Mouse (Mus musculus) erythroblast, embryonic 14.5 days (primary cell): ENCODE results near the gene Zswim3. TPM values are rescaled to one million over a fixed set of nuclear protein-coding genes. Genes with fewer than 3 reads are reported as not detected.

ENCODE experiments used
- H3K27me3 ChIP-seq: 2 replicates; pipeline ENCODE4 v1.6.1; 2012; ENCODE audit warnings: inconsistent platforms; ENCODE audit not compliant: control insufficient read depth
- H3K36me3 ChIP-seq: 2 replicates; pipeline ENCODE4 v1.6.1; 2012; ENCODE audit warnings: mild to moderate bottlenecking, inconsistent platforms; ENCODE audit not compliant: control insufficient read depth
- H3K4me1 ChIP-seq: 2 replicates; pipeline ENCODE4 v1.6.1; 2012; ENCODE audit warnings: inconsistent platforms; ENCODE audit not compliant: control insufficient read depth
- H3K4me3 ChIP-seq: replicated peaks from 2 replicates; pipeline ENCODE3; 2012; ENCODE audit warnings: moderate library complexity, mild to moderate bottlenecking, inconsistent platforms
- H3K9me3 ChIP-seq: 2 replicates; pipeline ENCODE4 v1.6.1; 2012; ENCODE audit warnings: low read length, inconsistent platforms, mixed read lengths; ENCODE audit not compliant: control insufficient read depth
- GATA1 ChIP-seq: IDR thresholded peaks from 2 replicates; pipeline ENCODE4 v1.6.1; 2012; ENCODE audit warnings: low read length, inconsistent platforms, mixed read lengths
- TAL1 ChIP-seq: IDR thresholded peaks from 3 replicates; pipeline ENCODE4 v1.6.1; 2012; ENCODE audit warnings: low read length, inconsistent platforms, mixed read lengths
- polyA plus RNA-seq: library from polyadenylated mRNA; stranded (reverse); fragments of >175 nt; gene quantifications from 2 replicates; pipeline ENCODE4 v1.2.3, GENCODE M21; 2012

Gene Zswim3
- 0.08 and 0.10 TPM in 2 replicates for polyA plus RNA-seq

DNA sequence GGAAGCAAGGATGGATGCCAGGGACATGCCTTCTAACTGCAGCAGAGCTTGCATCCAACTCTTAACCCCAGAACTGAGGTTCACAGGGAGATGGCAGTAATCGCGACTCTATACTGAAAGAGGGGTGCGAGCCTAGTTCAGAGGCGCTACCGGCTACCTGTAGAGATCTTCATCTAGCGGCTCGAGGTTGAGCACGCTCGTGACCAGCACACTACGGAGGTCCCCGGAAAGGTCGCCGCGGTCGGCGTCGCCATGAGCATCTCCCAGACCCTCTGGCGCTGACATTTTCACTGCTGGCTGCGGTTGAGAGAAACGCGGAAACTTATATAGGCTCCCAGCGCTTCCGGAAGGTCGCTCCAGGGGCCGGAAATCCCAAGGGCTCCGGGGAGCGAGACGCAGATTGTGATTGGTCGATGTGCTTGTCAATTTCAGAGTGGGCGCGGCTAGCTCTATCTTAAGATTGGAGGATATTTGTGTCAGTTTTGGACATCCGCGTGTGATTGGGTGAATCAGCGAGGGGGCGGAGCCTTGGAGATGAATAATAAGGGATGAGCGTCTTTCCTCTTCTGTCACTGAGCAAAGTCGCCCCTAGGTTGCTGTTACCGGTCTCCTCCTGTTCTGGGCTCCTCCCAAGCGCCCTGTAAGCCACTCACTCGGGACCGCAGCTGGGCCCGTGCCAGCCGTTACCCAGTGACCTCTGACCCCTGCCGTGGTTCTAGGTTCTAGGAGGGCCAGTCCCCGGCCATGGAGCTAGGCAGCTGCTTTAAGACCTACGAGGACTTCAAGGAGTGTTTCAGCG is at the start of gene Zswim3, which contains the start of gene Acot8:
TSS of gene Zswim3 (plus strand) at position 566 of the 799 bp plus-strand sequence.
TSS of gene Acot8 (minus strand) at position 350 of the 799 bp plus-strand sequence.
- Histone ChIP-seq H3K9me3 (no peaks in the 10 kb centered on the region), H3K4me1 (peaks cover 50% of the 10 kb centered on the region)
- no peak for TF ChIP-seq TAL1
- no peak for TF ChIP-seq GATA1

DNA sequence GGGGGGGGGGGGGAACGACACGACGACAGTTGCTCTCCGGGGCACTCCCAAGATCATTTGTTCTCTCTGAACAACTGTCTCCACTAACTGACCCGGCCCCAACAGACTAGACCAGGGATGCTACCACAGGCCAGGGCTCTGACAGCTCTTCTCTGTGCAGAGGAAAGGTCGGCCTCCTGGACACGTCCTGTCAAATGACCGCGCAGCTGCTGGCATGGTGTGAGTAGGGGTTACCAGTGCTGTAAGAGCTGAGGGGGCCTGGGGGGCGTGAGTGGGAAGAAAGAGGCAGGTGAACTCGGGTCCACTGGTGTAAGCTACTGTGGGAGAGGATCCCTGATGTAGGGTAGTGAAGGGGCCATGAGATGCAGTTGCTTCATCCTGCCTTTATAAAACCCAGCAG is 47.1 kb upstream of the Zswim3 start:
- Histone ChIP-seq H3K4me1 (peaks cover 80% of the 10 kb centered on the region), H3K9me3 (peaks cover 9% of the 10 kb centered on the region), H3K27me3 (no peaks in the 10 kb centered on the region), H3K36me3 (peaks cover 100% of the 10 kb centered on the region), H3K4me3 (no peak overlapping the region)
- TF ChIP-seq GATA1 (no peak), TAL1 (no peak)

More for the DNA sequence above, at the start of gene Zswim3, which contains the start of gene Acot8:
- H3K36me3 ChIP-seq: peaks cover 53% of the 10 kb centered on the region
- H3K27me3 ChIP-seq: no peaks in the 10 kb centered on the region
- H3K4me3 ChIP-seq: peak within 1 kb of the TSS; percentile 78

DNA sequence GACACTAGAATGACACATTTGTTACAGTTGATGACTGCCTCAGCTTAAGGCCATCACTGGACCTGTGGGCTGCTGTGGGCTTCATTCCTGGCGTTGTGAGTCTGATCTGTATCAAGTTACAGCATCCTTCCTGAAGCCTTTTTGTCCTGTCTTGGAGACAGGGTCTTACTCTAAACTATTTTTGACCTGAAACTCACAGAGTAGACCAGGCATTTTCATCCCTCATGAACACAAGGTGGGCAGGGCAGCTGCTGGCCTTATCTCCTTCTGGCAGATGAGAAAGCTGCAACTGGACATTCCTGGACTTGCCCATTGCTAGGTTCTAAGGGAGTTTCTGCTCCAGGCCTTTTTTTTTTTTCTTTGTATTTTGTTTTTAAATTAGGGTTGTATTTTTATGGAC is 46.2 kb upstream of the Zswim3 start:
- Histone ChIP-seq H3K4me3 (peak overlapping the region; percentile 1), H3K27me3 (no peaks in the 10 kb centered on the region), H3K9me3 (peaks cover 9% of the 10 kb centered on the region), H3K36me3 (peaks cover 100% of the 10 kb centered on the region), H3K4me1 (peaks cover 86% of the 10 kb centered on the region)
- TF ChIP-seq GATA1: peak; percentile 75
- peak; percentile 86 for TF ChIP-seq TAL1

DNA sequence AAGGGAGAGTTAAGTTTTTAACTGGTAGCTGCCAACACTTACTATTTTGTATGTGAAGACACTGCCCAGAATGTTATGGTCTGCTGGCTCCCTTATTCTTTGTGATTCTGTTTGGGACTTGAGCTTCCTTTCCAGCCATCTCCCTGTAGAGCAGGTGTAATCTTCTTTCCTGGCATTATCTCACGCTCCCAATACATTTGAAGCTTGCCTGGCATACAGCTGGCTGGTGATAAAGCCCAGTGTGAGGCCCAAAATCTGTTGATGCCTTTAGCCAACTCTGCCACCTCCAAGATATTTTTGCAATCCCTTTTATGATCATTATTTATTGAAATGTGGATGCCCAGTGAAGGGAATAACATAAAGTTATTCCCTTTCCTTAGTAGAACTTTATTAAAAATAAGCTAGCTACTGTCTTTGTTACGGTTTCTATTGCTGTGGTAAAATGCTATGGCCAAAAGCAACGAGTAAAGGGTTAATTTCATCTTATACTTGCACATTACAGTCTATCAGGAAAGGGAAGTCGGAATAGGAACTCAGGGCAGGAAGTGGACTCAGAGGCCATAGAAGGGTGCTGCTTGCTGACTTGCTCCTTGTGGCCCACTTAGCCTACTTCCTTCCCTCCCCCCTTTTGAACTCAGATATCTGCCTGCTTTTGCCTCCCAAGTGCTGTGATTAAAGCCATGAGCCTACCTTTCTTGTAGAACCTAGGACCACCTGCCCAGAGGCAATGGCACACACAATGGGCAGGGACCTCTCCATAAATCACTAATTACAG is 44.7 kb upstream of the Zswim3 start:
- H3K4me1 ChIP-seq: peaks cover 85% of the 10 kb centered on the region
- TF ChIP-seq GATA1: peak; percentile 98
- TF ChIP-seq TAL1: peak; percentile 98
- H3K36me3 ChIP-seq: peaks cover 96% of the 10 kb centered on the region
- peaks cover 9% of the 10 kb centered on the region for H3K9me3 ChIP-seq
- H3K4me3 ChIP-seq: peak overlapping the region; percentile 44
- no peaks in the 10 kb centered on the region for H3K27me3 ChIP-seq

DNA sequence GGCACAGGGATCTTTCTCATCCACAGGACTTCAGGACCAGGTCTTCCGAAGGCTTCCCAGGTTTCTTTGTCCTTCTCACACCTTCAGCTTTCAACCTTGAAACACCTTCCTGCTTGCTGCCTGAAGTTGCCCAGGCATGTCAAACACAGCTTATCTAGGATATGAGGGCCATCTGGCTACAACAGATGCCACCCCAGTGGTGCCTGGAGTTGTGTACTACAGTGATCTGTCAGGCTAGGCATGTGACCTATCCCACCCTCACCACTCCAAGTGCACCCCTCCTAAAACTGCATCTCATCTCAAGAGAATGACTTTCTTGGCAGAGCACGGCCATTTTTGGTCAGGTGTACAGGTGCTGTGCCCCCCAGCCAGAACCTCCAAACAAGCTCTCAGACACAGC is 43.4 kb upstream of the Zswim3 start:
- Histone ChIP-seq H3K9me3 (peaks cover 4% of the 10 kb centered on the region), H3K4me3 (peak overlapping the region; percentile 40), H3K27me3 (no peaks in the 10 kb centered on the region), H3K4me1 (peaks cover 83% of the 10 kb centered on the region), H3K36me3 (peaks cover 96% of the 10 kb centered on the region)
- TF ChIP-seq TAL1: peak; percentile 95
- TF ChIP-seq GATA1: peak; percentile 88

DNA sequence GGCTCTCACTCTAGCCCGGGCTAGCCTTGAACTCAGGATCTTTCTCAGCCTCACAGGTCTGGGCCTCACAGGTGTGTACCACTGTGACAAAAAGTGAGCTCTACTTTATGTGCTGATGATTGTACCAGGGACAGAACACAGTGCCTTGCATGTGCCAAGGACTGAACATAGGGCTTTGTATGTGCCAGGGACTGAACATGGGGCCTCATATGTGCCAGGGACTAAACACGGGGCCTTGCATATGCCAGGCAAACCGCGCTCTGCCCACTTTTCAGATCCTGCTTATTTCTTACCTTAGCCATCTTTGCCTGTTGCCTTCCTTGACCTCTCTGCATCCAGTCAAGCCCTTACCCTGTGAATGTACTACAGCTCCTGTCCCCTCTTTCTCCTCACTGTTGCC is 42.9 kb upstream of the Zswim3 start:
- H3K4me3 ChIP-seq: peak overlapping the region; percentile 40
- peaks cover 81% of the 10 kb centered on the region for H3K4me1 ChIP-seq
- no peaks in the 10 kb centered on the region for H3K27me3 ChIP-seq
- no peaks in the 10 kb centered on the region for H3K9me3 ChIP-seq
- TF ChIP-seq GATA1 (no peak), TAL1 (no peak)
- peaks cover 96% of the 10 kb centered on the region for H3K36me3 ChIP-seq

DNA sequence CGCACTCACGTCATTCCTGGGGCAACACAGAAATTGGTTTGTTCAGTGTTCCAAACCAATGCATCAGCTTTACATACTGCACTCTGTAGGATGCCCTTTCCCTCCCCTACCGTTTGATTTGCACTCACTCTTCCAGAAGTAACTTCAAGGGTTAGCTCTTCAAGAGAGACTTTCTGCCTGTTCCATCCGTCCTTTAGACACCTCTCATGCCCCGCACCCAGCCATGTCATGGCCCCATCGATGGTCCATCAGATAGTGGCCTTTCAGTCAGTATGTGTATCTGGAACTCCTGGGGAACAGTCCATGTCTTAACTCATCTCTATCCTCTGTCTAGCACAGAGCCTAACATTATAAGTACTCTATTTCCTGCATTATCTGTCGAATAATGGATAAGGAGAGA is 42.3 kb upstream of the Zswim3 start:
- TF ChIP-seq TAL1 (no peak), GATA1 (peak; percentile 13; the same call in 1 of the 2 replicates)
- peaks cover 80% of the 10 kb centered on the region for H3K4me1 ChIP-seq

DNA sequence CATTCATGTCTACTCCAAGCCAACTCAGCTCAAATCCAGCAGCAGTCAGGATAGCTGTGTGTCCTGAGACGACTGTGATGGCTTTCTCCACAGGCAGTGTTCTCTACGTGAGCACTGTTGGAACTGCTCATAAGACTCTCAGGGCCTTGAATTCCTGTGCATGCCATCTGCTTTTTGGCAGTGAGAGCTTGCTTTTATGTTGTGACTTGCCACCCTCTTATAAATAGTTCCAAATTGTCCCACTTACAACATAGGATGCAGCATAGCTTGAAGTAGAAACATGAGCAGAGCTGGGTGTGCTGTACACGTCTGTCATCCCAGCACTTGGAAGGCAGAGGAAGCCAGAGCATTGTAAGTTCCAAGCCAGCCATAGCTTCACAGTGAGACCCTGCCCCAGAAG is 39.1 kb upstream of the Zswim3 start:
- peaks cover 62% of the 10 kb centered on the region for H3K4me1 ChIP-seq
- no peaks in the 10 kb centered on the region for H3K27me3 ChIP-seq
- H3K36me3 ChIP-seq: peaks cover 85% of the 10 kb centered on the region
- no peak for TF ChIP-seq GATA1
- TF ChIP-seq TAL1: no peak
- H3K9me3 ChIP-seq: no peaks in the 10 kb centered on the region
- no peak overlapping the region for H3K4me3 ChIP-seq

More for the DNA sequence above, 42.3 kb upstream of the Zswim3 start:
- Histone ChIP-seq H3K27me3 (no peaks in the 10 kb centered on the region), H3K36me3 (peaks cover 96% of the 10 kb centered on the region), H3K9me3 (no peaks in the 10 kb centered on the region), H3K4me3 (peak overlapping the region; percentile 28)
